Comparison of ENCODE assay signal across 17 mouse cellular contexts in genomic region chr14:53830717-53831116, GRCm38 (mm10).
A peak's percentile ranks its signal among the peaks of the same experiment; 100 is the strongest.
DNase-seq lines count a peak whose midpoint lies in the region; ATAC-seq and TF ChIP-seq lines count a peak whose summit lies in the region.
"Had no signal": no experiment of that assay in that cellular context is flagged by ENCODE, and none has a peak within 500 bp of the region (broad histone marks: within the 10 kb centered on the region; RNA-seq: fewer than 3 reads in every experiment).

No protein-coding gene starts in this region.

- H3K9me3 ChIP-seq in forebrain, postnatal 0 days (ENCODE audit: low read length), result no peaks in the 10 kb centered on the region
- H3K9me3 ChIP-seq in forebrain, embryonic 16.5 days (ENCODE audit: control insufficient read depth, low read length), result no peaks in the 10 kb centered on the region
- H3K9me3 ChIP-seq: forebrain, embryonic 15.5 days; heart, embryonic 10.5 days; kidney, embryonic 15.5 days; megakaryocyte, embryonic 14.5 days had no signal

- no peaks in the 10 kb centered on the region for H3K27me3 ChIP-seq in forebrain, postnatal 0 days (ENCODE audit: insufficient read depth, low read length)
- H3K27me3 ChIP-seq in forebrain, embryonic 16.5 days (replicated peaks; ENCODE audit: control insufficient read depth, insufficient read depth, low read length), result no peaks in the 10 kb centered on the region
- H3K27me3 ChIP-seq: forebrain, embryonic 15.5 days; kidney, embryonic 15.5 days had no signal

- DNase-seq in forebrain, postnatal 0 days, result no peak
- DNase-seq in CD4-positive helper T cell, adult 2 months (ENCODE audit: low read depth, low spot score), result peak; percentile 2
- DNase-seq in ZHBTc4 (ENCODE audit: low read depth, low spot score) (peak; percentile 76), liver (no peak)
- peak; percentile 31 to 35 for DNase-seq in thymus, postnatal 10 days (ENCODE audit: low spot score in 2 of 2)
- DNase-seq in heart, adult 11 months, result no peak
- DNase-seq: adrenal gland, postnatal 36 days; cerebellum, adult 9-10 months; liver, postnatal 0 days; lung, postnatal 14 days; midbrain, embryonic 14.5 days; right cerebral cortex, postnatal 25 days had no signal

- no peak overlapping the region for H3K9ac ChIP-seq in forebrain, postnatal 0 days
- H3K9ac ChIP-seq in forebrain, embryonic 16.5 days (replicated peaks; ENCODE audit: low read depth, low read length), result no peak overlapping the region
- H3K9ac ChIP-seq: forebrain, embryonic 15.5 days; kidney, embryonic 15.5 days; liver, postnatal 0 days had no signal

- no peaks in the 10 kb centered on the region for H3K36me3 ChIP-seq in forebrain, postnatal 0 days (ENCODE audit: insufficient read depth)
- no peaks in the 10 kb centered on the region for H3K36me3 ChIP-seq in forebrain, embryonic 16.5 days (ENCODE audit: control insufficient read depth, insufficient read depth)
- H3K36me3 ChIP-seq: forebrain, embryonic 15.5 days; heart, embryonic 10.5 days; kidney, embryonic 15.5 days had no signal

- ATAC-seq in forebrain, postnatal 0 days, result no peak
- no peak for ATAC-seq in forebrain, embryonic 16.5 days
- ATAC-seq: forebrain, embryonic 15.5 days; liver, postnatal 0 days had no signal

- H3K4me2 ChIP-seq in forebrain, postnatal 0 days (ENCODE audit: low read depth), result no peak overlapping the region
- H3K4me2 ChIP-seq in forebrain, embryonic 16.5 days (ENCODE audit: low read length), result no peak overlapping the region
- H3K4me2 ChIP-seq: forebrain, embryonic 15.5 days; kidney, embryonic 15.5 days had no signal

- no peaks in the 10 kb centered on the region for H3K4me1 ChIP-seq in forebrain, postnatal 0 days (ENCODE audit: insufficient read depth)
- H3K4me1 ChIP-seq in forebrain, embryonic 16.5 days (replicated peaks; ENCODE audit: control insufficient read depth, insufficient read depth, low read length), result no peaks in the 10 kb centered on the region
- H3K4me1 ChIP-seq: forebrain, embryonic 15.5 days; heart, embryonic 10.5 days; kidney, embryonic 15.5 days; megakaryocyte, embryonic 14.5 days had no signal

- H3K27ac ChIP-seq in forebrain, postnatal 0 days (ENCODE audit: low read depth, low read length), result no peak overlapping the region
- no peak overlapping the region for H3K27ac ChIP-seq in forebrain, embryonic 16.5 days (ENCODE audit: low read length)
- H3K27ac ChIP-seq: forebrain, embryonic 15.5 days; heart, embryonic 10.5 days; kidney, embryonic 15.5 days had no signal

- TF ChIP-seq CTCF in forebrain, postnatal 0 days (IDR thresholded peaks at IDR 0.05; ENCODE audit: low read depth), result peak; percentile 13; the same call in 1 of the 2 replicates

- WGBS in forebrain, postnatal 0 days, result 44% methylated on average over 1 of the region's 1 CpGs
- 50% methylated on average over 1 of the region's 1 CpGs for WGBS in forebrain, embryonic 16.5 days

- H3K4me3 ChIP-seq in forebrain, postnatal 0 days (ENCODE audit: low read depth, low read length), result no peak overlapping the region
- H3K4me3 ChIP-seq in forebrain, embryonic 16.5 days (replicated peaks; ENCODE audit: low read length), result no peak overlapping the region
- H3K4me3 ChIP-seq: forebrain, embryonic 15.5 days; heart, embryonic 10.5 days; kidney, embryonic 15.5 days; megakaryocyte, embryonic 14.5 days had no signal

Comparison
In these comparisons a context has a peak if more than half of its experiments do, and no peak if none do; other contexts are left out.
1. DNase-seq: peak in CD4-positive helper T cell, adult 2 months (single experiment), ZHBTc4 (single experiment) and thymus, postnatal 10 days (2 of 2); none in forebrain, postnatal 0 days (single experiment), liver (single experiment) and heart, adult 11 months (single experiment).